Mouse (Mus musculus): ENCODE measurements around the gene Myrip.

GRCm38 (mm10) chr9:120491509-120491908, 190.2 kb downstream of the Myrip start:
- no peak for TF ChIP-seq POLR2A (IDR thresholded peaks at IDR 0.05; ENCODE audit: low read depth, low read length)
- no peak for TF ChIP-seq CTCF (IDR thresholded peaks at IDR 0.05; ENCODE audit: extremely low read depth, insufficient read length, insufficient replicate concordance, low read depth, low read length)
